Mouse (Mus musculus) gastrocnemius, postnatal 10 days (tissue): Measurements from ENCODE around the gene H13. TPM values are rescaled to one million over a fixed set of nuclear protein-coding genes. Genes with fewer than 3 reads are reported as not detected.
A peak's percentile ranks its signal among the peaks of the same experiment; 100 is the strongest.
"Not testable (repeated sequence)": the region's sequence is repeated elsewhere in the genome, so short reads cannot be mapped to it uniquely, and the experiment has no call there.

Experiments used
- DNase-seq: peaks from one replicate; pipeline ENCODE4 v3.0.0; 2021; ENCODE audit warnings: mixed read lengths
- total RNA-seq, 2 experiments: library from RNA; stranded (reverse); gene quantifications; 2 replicates each; pipeline ENCODE4 v1.2.3; 2021

Gene H13
- total RNA-seq, 2 experiments from 2014 or later: 56.0 to 61.1 TPM

- DNase-seq: no peak
Measured at GRCm38 (mm10) chr2:152661163-152661562, 8.1 kb upstream of the H13 start.

DNA sequence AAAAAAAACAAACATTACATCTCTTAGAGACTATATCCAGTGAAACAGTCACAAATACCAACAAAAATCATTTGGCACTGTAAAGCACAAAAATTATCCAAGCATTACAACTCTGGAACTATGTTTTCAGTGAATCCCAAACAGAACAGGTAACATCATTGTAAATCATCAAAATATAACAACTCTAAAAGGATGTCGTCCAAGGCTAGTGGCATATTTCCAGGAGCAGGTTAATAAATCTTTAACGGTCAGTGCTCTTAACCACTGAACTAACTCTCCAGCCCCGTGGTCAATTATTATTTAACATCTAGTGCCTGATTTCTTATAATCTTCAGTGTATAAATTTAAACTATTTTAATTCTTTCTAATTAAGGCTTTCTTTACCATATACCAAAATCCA lies 3.1 kb upstream of the H13 start:
- DNase-seq: not testable (repeated sequence)

- DNase-seq: peak; percentile 33
Measured at GRCm38 (mm10) chr2:152669639-152670484, 601 bp downstream of the H13 start.

- DNase-seq: no peak
Measured at GRCm38 (mm10) chr2:152670983-152671641, 1.9 kb downstream of the H13 start.

DNA sequence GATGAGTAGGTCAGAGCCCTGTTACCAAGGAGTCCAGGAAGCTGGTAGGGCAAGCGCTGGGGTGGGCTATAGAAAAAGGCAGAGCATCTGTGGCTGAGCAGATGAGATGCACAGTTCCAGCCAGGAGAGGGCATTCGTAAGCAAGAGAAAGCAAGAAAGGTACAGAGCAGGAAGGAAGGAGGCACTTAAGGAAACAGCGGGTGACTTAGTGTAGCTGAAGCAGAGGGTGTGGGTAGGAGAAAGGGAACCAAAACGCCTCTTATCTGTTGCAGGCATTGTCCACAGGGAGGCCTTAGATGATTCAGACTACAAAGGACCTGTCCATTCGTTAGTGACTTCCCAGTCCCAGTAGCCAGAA lies 2.4 kb downstream of the H13 start:
- DNase-seq: no peak

DNA sequence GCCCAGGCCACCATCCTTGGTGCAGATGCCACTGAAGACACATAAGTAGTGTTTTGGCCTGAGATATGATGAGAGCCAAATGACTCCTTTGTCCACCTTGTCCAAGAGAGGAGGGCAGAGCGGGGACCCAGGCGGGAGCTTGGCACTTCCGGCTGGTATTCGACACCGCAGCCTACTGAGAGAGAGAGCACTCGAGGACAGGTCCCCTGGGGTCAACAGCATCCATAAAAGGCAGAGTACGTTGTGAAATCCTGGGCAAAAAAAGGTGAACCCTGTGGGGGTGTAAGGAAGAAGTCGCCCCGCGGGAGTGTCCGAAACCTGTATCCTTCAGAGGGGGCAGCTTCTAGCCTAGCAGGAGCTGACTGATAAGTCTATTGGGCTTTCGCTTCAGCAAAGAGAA lies 2.9 kb downstream of the H13 start:
- no peak for DNase-seq

GRCm38 (mm10) chr2:152674148-152674547 lies 4.9 kb downstream of the H13 start:
- no peak for DNase-seq

DNA sequence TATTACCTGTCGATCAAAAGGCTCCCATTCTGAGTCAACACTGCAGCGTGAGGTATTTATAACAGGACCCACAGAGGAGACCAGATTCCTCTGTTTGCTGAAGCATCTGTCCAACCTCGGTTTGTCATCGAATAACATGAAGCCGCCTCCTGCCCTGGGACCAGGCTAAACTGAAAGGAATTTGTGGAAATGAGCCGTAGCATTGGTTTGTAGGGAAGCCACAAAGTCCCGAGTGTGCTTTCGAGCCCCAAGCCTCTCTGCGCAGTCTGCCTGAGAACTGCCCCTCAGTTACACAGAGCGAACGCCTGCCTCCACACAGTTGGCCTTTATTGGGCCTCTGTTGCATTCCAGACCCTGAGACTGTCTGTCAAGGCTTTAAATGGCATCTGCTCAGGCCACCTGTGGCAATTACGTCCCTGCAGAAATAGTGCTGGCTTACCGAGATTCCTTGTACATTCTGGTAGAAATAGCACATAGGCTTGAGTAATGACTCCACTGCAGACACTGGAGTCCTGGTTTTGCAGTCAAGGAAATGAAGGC lies 6.1 kb downstream of the H13 start:
- no peak for DNase-seq

- no peak for DNase-seq
Measured at GRCm38 (mm10) chr2:152678302-152678701, 9.0 kb downstream of the H13 start.

- no peak for DNase-seq
Measured at GRCm38 (mm10) chr2:152678925-152679324, 9.7 kb downstream of the H13 start.

DNA sequence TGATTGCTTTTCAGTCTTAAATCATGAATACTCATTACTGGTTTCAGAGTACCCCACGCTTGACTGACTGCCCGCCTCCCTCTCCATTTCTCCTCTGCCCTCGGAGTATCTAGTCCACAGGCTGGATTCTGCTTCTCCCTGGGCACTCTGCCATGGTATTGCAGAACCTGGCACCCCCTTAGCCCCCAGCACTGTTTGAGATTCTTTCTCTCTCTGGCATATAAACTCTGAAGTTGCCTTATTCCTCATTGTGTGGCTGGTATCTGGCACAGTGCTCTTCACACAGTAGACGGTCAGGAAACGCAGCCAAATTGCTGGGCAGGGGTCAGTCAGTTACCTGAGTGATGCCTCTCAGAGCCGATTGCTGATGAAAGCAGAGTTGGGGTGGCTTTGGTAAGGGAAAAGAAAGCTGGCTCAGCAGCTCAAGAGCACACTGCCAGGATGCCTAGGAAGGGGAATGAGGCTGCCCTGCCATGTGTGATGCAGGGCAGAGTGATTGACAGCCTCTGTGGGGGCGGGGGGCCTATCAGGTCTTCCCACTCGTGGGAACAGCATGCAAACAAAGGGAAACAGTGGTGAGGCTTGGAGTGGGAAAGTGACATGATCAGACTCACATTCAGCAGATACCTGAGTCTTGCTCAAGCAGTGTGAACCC lies 10.6 kb downstream of the H13 start:
- DNase-seq: no peak

DNA sequence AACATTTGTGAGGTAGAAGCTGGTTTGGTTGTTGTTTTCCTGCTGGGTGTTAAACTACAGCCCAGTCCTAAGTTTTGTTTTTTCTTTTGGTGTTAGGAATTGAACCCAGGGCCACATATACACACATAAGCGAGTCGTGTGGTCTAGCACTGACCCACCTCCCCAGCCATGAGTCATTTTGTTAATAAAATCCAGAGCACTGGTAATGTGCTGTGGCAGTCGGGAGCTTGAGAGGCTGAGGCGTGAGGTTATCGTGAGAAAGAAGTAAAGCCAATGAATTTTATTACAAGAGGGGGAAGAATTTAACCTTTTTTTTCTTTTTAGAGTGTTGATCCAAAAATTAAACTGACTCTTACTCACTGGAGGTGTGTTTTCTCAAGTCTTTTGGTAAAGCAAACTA lies 13.8 kb downstream of the H13 start:
- DNase-seq: no peak

- DNase-seq: no peak
Measured at GRCm38 (mm10) chr2:152686399-152686798, 17.1 kb downstream of the H13 start.

DNA sequence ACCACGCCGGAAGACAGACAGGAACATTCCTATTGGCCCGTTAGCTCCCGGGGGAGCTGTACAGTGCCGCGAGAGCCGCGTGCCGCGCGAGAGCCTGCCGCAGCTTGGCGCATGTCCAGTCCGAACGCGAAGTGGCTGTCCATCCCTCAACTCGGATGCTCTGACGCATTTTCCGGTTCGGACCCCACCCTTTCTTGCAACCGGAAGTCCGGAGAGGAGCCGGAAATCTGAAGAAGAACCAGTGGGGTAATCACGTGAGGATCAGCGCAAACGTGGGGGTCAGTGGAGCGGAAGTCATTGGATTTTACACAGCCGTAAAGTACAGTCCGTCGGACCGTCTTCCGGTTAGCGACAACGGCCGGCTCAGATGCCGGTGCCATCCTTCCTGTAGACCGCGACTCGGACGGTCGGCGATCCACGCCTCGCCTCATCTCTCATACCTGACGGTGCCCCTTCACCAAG lies 17.6 kb downstream of the H13 start, which contains the start of gene Mcts2:
Gene Mcts2, plus strand, starts transcription at position 230 of the 462 bp plus-strand sequence.
- DNase-seq: peak; percentile 94

DNA sequence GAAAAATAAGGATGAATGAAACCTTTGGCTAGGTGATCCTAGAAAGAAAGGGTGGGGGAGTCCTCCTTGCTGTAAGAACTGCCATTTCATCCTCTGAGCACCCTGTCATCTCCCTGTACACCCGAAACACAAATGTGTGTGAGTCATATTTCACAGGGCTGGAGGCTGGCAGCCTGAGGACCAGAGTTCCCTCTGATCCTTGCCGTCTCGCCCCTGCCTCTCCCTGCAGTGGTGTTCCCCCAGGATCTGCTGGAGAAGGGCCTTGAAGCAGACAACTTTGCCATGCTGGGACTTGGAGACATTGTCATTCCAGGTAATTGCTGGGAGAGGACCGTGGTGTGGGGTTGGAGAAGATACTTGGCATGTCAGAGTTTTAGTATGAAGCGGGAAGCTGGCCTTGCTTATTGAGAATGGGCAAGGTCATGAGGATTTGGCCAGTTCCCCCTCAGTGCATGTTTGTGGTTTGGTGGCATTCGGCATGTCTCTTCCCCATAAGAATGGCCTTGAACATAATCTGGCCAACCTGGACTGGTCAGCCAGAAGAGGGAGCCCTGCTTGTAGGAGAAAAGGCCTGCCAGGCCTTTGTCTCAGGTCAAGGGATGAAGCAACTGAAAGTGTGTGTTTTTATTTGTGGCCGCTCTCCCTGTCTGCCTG lies 22.4 kb downstream of the H13 start:
- DNase-seq: no peak

DNA sequence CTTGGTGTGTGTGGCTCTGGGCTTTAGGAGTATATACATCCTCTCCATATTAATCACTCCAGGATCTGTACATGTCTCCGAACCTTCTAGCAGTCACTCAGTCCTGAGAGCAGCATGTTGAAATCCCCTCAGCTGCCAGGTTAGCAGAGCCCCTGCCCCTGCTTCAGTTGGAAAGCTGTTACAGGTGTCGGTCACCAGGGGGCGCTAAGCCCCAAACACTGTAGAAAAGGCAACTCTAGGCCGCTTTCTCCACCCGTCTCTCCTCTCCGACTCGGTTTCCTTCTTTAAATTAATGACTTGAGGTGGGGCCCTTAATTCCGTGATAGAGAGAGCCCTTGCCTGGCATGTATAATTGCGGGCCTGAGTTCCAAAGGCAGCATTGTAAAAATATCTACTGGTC lies 24.0 kb downstream of the H13 start:
- DNase-seq: peak; percentile 70

DNA sequence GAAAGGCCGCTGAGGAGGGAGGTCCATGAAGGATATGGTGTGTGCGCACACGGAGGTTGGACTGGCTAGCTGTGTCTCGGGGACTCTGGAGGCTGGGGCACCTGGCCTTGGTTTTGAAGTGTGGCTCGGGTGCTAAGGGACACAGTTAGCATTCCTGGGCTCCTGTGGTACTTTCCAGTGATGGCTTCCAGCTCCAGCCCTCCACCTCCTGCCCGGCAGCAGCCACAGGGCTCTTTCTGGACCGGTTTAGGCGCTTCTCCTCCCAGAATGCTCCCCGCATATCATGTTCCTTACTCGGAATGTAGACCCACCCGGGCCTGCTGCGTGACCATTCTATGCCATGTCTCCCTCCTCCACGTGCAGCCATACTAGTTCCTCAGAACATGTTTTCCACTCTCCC lies 24.5 kb downstream of the H13 start:
- DNase-seq: no peak

DNA sequence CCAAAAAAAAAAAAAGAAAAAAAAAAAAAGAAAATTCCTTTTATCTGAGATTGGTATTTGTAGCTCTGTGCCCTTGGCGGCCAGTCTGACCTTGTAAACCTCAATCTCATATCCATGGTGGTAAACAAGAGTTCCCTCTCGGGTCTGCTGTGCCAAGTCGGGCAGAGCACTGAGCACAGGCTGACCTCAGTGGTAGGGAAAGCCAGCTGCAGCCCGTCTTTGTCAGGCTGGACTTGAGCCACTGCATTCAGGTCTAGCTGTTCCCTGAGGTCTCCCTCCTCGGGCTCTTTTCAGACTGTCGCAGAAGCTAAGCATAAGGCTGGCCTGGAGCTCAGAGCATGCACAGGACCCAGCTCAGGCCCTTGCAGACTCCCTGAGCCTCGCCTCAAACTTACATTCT lies 25.4 kb downstream of the H13 start:
- no peak for DNase-seq

GRCm38 (mm10) chr2:152696016-152696415 lies 26.8 kb downstream of the H13 start:
- no peak for DNase-seq

GRCm38 (mm10) chr2:152696476-152697164 lies 27.4 kb downstream of the H13 start:
- peak; percentile 95 for DNase-seq

DNA sequence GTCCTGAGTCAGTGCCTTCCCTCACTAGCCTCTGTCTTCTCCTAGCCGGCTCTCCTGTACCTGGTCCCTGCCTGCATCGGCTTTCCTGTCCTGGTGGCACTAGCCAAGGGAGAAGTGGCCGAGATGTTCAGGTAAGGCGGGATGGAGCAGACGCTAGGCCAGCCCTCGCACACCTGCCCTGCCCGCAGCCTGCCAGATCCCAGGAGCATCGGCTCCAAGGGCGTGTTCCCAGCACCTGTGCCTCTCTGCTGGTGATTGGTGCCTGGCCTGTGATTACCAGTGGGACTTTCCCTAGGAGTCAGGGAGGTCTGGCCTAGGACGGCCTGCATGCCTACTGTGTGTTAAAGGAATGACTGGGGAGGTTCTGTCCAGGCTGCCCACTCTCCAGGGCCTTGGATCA lies 30.9 kb downstream of the H13 start:
- DNase-seq: no peak

DNA sequence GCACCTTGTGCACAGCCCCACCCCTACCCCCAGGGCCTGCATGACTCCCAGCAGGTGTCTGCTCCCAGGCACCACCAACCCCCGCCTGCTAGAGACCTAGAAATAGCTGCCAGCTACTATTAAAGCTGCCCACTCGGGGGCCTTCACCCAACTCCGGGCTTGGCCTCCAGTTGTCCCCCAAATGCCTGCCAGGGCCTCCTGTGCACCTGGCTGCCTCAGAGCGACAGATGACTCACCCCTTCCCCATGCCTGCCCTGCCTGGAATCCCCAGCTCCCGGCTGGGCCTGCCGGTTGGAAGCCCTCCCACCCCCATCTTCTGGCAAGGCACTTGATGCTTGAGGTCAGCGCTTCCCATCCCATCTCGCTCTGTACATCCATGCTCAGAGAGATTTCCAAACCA lies 31.5 kb downstream of the H13 start:
- no peak for DNase-seq
